Mouse (Mus musculus) heart, embryonic 11.5 days (tissue): Measurements from ENCODE around the gene Slc43a1. TPM values are rescaled to one million over a fixed set of nuclear protein-coding genes. Genes with fewer than 3 reads are reported as not detected.

Experiments
- polyA plus RNA-seq: library from polyadenylated mRNA; unstranded; fragments of >200 nt; fragmentation: Nextera tagmentation; extraction: Ambion mirVana; gene quantifications from 2 replicates; pipeline ENCODE4 v1.2.1, GENCODE M21; 2014

Gene Slc43a1
- polyA plus RNA-seq, 1 experiment from 2014 or later: 41.4 TPM

Other genes starting within 250 kb of the Slc43a1 start
- gene Ctnnd1, start 188.1 kb upstream of the Slc43a1 start, polyA plus RNA-seq: 71.2 and 77.5 TPM in 2 replicates
- 0.14 and 0.20 TPM in 2 replicates for gene Btbd18, start 179.8 kb upstream of the Slc43a1 start, polyA plus RNA-seq
- 298 and 299 TPM in 2 replicates for gene Selenoh, start 168.1 kb upstream of the Slc43a1 start, polyA plus RNA-seq
- gene Gm28635, start 160.8 kb upstream of the Slc43a1 start, polyA plus RNA-seq: not detected in 2 replicates
- gene Med19, start 160.4 kb upstream of the Slc43a1 start, polyA plus RNA-seq: 41.8 and 42.1 TPM in 2 replicates
- 144 and 175 TPM in 2 replicates for gene Tmx2, start 159.7 kb upstream of the Slc43a1 start, polyA plus RNA-seq
- gene Zdhhc5, start 123.7 kb upstream of the Slc43a1 start, polyA plus RNA-seq: 29.2 and 31.0 TPM in 2 replicates
- 26.6 and 30.4 TPM in 2 replicates for gene Clp1, start 111.5 kb upstream of the Slc43a1 start, polyA plus RNA-seq
- gene Ypel4, start 104.8 kb upstream of the Slc43a1 start, polyA plus RNA-seq: 8.5 and 13.8 TPM in 2 replicates
- 6.6 and 6.9 TPM in 2 replicates for gene Gm19426, start 95.2 kb upstream of the Slc43a1 start, polyA plus RNA-seq
- 35.0 and 41.8 TPM in 2 replicates for gene Serping1, start 63.4 kb upstream of the Slc43a1 start, polyA plus RNA-seq
- gene Ube2l6, start 40.0 kb upstream of the Slc43a1 start, polyA plus RNA-seq: 95.9 and 105 TPM in 2 replicates
- gene Smtnl1, start 16.2 kb upstream of the Slc43a1 start, polyA plus RNA-seq: 0.37 and 0.49 TPM in 2 replicates
- gene Timm10, start 11.9 kb upstream of the Slc43a1 start, polyA plus RNA-seq: 76.8 and 77.9 TPM in 2 replicates
- gene Rtn4rl2, start 47.9 kb downstream of the Slc43a1 start, polyA plus RNA-seq: 0.23 and 1.1 TPM in 2 replicates
- gene Slc43a3, start 97.7 kb downstream of the Slc43a1 start, polyA plus RNA-seq: 48.2 and 52.5 TPM in 2 replicates
- gene Prg2, start 141.6 kb downstream of the Slc43a1 start, polyA plus RNA-seq: 0.73 and 1.1 TPM in 2 replicates
- gene Prg3, start 149.4 kb downstream of the Slc43a1 start, polyA plus RNA-seq: 0.24 and 0.37 TPM in 2 replicates
- gene Ssrp1, start 198.4 kb downstream of the Slc43a1 start, polyA plus RNA-seq: 180 and 194 TPM in 2 replicates
- 0.44 and 0.77 TPM in 2 replicates for gene P2rx3, start 198.6 kb downstream of the Slc43a1 start, polyA plus RNA-seq
- 7.0 TPM in 2 replicates for gene Tnks1bp1, start 209.2 kb downstream of the Slc43a1 start, polyA plus RNA-seq